Mouse (Mus musculus) embryo, embryonic 10 days (tissue): ENCODE measurements around the gene Snapc1.

Source experiments
- DNase-seq: peaks from one replicate; pipeline ENCODE4 v3.0.0-alpha.2; 2015; ENCODE audit warnings: low spot score

Snapc1 gene

DNA sequence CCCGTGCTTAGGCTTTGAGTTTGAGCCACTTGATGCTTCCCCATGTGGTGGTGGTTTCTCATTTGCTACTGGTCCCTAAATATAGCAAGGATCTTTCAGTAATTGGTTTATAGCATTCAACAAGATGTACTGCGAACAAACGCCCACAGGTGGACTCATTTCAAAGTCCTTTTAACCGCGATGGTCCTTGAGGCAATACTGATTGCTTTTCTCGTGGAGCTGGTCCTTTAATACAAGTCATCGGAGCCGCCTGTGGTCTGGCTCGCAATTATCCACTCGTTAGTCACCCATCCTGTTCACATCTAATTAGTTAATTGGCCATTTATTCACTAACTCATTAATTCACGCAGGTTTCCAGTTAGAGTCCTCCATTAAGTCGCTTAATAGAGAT, 32.6 kb downstream of the Snapc1 start:
- no peak for DNase-seq

DNA sequence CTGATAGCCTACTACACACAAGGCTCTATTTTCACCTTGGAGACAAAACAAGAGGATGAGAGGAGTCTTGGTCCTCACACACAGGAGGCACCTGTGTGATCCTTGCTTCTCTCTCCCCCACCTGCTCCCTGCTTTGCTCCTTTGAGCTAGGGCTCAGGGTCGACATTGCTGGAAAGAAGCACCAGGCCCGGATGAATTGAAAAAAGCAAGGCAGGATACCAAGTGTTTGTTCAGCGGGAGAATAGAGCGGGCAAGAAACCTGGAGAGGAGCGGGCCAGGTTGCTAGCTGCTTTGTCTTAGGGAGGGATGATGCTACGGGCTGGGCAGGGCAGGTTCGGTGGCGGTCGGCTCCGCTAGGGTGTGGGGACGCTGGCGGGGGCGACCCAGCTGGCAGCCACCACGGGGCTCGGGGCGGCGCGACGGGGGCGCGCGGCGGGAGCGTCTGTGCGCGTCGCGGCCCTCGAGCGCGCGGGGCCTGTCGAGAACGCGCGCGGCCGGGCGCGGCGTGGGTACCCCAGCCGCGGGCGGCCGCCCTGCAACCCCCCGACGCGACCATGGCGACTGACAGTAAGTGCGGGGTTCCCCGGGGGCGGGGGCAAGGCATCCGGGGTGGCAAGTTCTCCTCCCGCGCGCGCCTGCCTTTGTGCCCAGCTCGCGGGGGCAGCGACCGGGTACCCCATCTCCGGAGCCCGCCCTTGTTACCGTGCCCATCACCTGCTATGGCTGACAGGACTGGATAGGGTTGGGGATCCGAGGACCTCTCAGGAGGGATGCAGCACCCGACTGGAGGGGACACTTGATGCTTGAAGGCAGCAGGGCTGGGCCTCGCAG, 33.2 kb downstream of the Snapc1 start, which contains the start of gene Syt16:
Gene Syt16 (plus strand): TSS at position 365 of the 831 bp plus-strand sequence.
- peak; percentile 10 for DNase-seq

DNA sequence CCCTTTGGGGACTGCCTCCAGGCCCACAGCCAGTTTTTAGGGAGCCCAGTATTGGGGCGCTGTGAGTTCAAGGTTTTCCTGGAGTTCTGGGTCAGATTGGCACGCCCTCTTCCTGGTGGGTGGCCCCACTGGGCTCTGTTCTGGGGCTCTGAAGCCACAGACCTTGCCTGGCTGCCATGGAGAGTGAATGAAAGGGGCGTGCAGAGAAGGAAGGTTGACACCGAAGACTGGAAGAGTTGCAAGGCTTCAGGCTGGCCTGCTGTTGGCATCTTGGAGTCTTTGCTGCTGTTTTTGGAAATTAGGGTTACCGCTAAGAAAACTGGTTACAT, 33.8 kb downstream of the Snapc1 start:
- DNase-seq: no peak

DNA sequence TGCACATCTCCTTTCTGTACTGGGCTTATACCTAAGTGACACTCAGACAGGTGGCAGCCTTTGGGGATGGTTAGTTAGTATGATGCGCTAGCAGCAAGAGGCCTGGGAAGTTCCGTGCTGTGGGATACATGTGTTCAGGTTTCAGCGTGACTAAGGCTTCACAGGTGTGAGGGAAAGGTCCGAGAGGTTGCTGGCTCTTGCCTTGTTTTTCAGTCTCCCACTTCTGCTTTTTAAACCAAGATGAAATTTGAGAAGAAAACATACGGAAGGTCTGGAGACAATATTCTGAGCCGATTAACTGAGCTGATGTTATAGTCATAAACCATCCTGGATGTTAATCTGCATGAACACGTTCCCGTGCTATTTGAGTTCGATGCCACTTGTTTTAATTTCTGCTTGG, 38.2 kb downstream of the Snapc1 start:
- DNase-seq: no peak

DNA sequence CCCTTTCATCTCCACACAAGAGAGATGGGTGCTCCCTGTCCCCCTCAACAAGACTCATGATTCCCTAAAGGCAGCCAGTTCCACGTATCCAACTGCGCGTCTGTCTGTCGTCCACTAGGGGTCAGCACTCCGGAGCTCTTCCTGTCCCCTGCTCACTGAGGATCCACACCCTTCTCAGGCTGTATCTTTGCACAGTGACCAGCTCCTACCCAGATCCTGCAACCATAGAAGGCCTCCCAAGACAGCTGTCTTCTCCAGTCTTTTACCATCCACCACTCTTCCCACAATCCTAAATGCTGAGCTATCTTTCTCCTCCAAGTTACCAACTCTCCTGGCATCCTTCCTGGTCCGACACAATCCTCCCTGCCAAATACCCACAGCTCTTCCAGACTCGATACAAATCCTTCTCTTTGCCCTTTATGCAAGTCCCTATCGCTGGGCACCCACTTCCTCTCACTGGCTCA, 45.2 kb downstream of the Snapc1 start:
- DNase-seq: peak; percentile 69

DNA sequence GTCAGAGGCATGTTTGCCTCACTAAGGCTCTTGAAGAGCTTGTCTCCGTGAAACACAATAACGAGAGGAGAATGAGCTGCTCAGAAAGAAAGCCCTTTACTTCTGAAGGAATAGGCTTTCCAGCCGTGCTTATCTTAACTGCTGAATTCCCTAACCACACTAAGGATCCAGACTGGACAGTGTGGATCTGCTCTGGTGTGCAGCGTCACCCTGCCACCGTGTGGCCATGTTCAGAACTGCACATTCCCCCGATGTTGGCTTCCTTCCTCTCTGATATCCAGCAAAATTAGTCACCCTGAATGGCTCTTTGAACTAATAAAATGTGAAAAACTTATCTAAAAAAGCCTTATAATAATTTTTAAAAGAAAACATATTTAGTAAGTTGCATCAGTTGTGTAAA, 49.5 kb downstream of the Snapc1 start:
- DNase-seq: peak; percentile 90

DNA sequence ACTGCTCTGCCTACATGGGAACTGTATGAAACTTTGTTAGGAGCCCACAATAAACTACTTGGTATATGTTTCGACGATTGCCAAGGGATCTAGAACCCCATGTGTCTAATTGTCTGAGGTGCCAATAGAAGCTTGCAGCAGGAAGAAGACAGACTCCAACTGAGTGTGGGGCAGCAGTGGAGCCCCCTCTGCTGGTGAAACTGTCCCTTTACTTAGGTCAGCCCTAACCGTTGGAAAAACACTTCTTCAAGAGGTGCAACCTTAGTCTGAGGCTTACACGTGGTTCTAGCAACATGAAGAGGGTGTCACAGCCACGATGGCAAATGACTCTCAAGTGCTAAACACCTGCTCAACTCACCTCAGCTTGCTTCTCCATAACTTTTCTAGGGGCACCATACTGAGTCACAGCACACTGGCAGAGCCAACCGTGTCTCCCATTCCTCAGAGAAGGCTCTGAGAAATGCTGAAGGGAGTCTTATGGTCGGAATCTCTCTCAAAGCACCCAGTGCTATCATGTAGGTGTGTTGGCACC, 50.5 kb downstream of the Snapc1 start:
- DNase-seq: peak; percentile 21

DNA sequence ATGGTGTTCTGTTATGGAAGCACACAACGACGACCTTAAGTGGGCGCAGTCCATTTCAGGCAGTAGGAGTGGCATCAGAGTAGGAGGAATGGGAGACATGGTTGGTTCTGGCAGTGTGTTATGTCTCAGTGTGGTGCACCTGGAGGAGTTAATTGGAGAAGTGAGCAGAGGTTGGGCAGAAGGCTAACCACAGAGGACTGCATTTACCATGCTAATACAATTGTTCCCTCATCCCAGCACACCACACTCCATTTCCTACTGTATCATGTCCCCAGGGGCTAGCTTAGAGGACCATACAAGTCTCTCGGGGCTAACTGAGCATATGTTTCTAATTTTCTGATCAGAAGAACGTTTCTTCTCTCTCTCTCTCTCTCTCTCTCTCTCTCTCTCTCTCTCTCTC, 51.2 kb downstream of the Snapc1 start:
- no peak for DNase-seq

DNA sequence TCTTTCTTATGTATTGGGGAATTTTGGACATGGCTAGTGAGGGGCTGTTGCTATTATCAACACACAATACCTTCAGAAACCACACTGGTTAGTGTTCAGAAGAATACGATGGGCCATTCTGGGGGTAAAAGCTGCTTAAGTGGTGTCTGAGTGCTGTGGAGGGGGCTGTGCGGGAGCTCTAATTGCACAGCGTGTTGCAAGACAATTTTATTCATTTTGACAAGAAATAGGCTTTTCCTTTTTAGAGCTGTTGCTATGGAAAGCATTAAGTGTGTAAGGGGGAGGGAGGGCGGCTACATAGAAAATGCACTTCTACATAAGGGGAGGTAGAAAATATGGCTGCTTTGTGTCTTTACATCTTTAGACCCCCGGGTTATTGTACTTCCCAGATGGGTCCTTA, 59.0 kb downstream of the Snapc1 start:
- DNase-seq: no peak

DNA sequence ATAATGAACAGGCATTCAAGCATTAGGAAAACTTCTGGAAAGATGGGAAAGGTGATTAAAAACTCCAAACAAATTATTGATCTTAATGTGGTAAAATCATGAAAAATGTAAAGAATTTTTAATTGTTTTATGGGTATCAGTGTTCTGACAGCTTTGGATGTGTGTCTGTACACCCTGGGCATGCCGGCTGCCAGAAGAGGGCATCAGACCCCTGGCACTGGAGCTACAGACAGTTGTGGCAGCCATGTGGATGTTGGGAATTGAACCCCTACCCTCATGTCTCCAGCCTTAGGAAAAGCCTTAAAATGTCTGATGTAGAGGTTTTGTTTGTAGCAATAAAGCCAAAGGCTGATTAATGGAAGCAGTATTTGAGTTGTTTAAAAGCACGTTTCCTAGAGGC, 60.6 kb downstream of the Snapc1 start:
- DNase-seq: no peak
